In genomic region chr9:44287401-44288075, GRCm38 (mm10) we compare ENCODE assay signal across 7 mouse cellular contexts. TPM values are rescaled to one million over a fixed set of nuclear protein-coding genes. Genes with fewer than 3 reads are reported as not detected.
DNase-seq lines count a peak whose midpoint lies in the region; ATAC-seq and TF ChIP-seq lines count a peak whose summit lies in the region.

No protein-coding gene starts in this region.

- peak overlapping the region; percentile 97 for H3K4me2 ChIP-seq in lung, embryonic 15.5 days
- H3K4me2 ChIP-seq in limb, embryonic 11.5 days (ENCODE audit: low read depth, severe bottlenecking) = peak overlapping the region; percentile 99
- peak overlapping the region; percentile 96 for H3K4me2 ChIP-seq in midbrain, embryonic 15.5 days

- H3K4me3 ChIP-seq in lung, embryonic 15.5 days = peak overlapping the region; percentile 59
- peak overlapping the region; percentile 82 for H3K4me3 ChIP-seq in limb, embryonic 11.5 days (ENCODE audit: low read depth, low read length)
- peak overlapping the region; percentile 85 for H3K4me3 ChIP-seq in midbrain, embryonic 15.5 days
- peak overlapping the region; percentile 82 for H3K4me3 ChIP-seq in testis, adult 2 months (ENCODE audit: control insufficient read depth, low read depth, low read length)

- TF ChIP-seq CTCF in testis, adult 2 months (IDR thresholded peaks at IDR 0.05; ENCODE audit: control insufficient read depth, insufficient read depth, insufficient replicate concordance, low read depth, low read length) = no peak

- WGBS in lung, embryonic 15.5 days = under 1% methylated on average over 47 of the region's 47 CpGs
- under 1% methylated on average over 46 of the region's 47 CpGs for WGBS in limb, embryonic 11.5 days
- WGBS in midbrain, embryonic 15.5 days = under 1% methylated on average over 47 of the region's 47 CpGs

- H3K4me1 ChIP-seq in lung, embryonic 15.5 days = peaks cover 24% of the 10 kb centered on the region
- peaks cover 18% of the 10 kb centered on the region; the same call in 1 of the 2 replicates for H3K4me1 ChIP-seq in limb, embryonic 11.5 days (ENCODE audit: control insufficient read depth, insufficient read depth, low read length)
- peaks cover 29% of the 10 kb centered on the region for H3K4me1 ChIP-seq in midbrain, embryonic 15.5 days
- peaks cover 22% of the 10 kb centered on the region for H3K4me1 ChIP-seq in testis, adult 2 months (ENCODE audit: control insufficient read depth, insufficient read depth, low read length)

- peaks cover 21% of the 10 kb centered on the region for H3K36me3 ChIP-seq in lung, embryonic 15.5 days
- peaks cover 10% of the 10 kb centered on the region for H3K36me3 ChIP-seq in limb, embryonic 11.5 days (ENCODE audit: control insufficient read depth, insufficient read depth, low read length)
- peaks cover 14% of the 10 kb centered on the region for H3K36me3 ChIP-seq in midbrain, embryonic 15.5 days (replicated peaks)
- H3K36me3 ChIP-seq in testis, adult 2 months (ENCODE audit: control insufficient read depth, insufficient read depth, low read length) = no peaks in the 10 kb centered on the region

- no peak overlapping the region for H3K27ac ChIP-seq in lung, embryonic 15.5 days
- H3K27ac ChIP-seq in limb, embryonic 11.5 days (replicated peaks; ENCODE audit: low read depth, low read length) = no peak overlapping the region
- peak overlapping the region; percentile 79 for H3K27ac ChIP-seq in midbrain, embryonic 15.5 days
- H3K27ac ChIP-seq in testis, adult 2 months (ENCODE audit: control insufficient read depth, insufficient read depth, low read depth, low read length) = no peak overlapping the region

- H3K27me3 ChIP-seq in lung, embryonic 15.5 days = peaks cover 32% of the 10 kb centered on the region
- peaks cover 20% of the 10 kb centered on the region for H3K27me3 ChIP-seq in limb, embryonic 11.5 days (ENCODE audit: control insufficient read depth, insufficient read depth, low read length)
- H3K27me3 ChIP-seq in midbrain, embryonic 15.5 days (replicated peaks) = no peaks in the 10 kb centered on the region
- H3K27me3 ChIP-seq in testis, adult 2 months (ENCODE audit: control insufficient read depth, insufficient read depth, low read length) = peaks cover 12% of the 10 kb centered on the region

- no peaks in the 10 kb centered on the region for H3K9me3 ChIP-seq in lung, embryonic 15.5 days
- H3K9me3 ChIP-seq in limb, embryonic 11.5 days (ENCODE audit: control insufficient read depth, low read length) = no peaks in the 10 kb centered on the region
- no peaks in the 10 kb centered on the region for H3K9me3 ChIP-seq in midbrain, embryonic 15.5 days

- peak overlapping the region; percentile 47 for H3K9ac ChIP-seq in lung, embryonic 15.5 days
- H3K9ac ChIP-seq in limb, embryonic 11.5 days (ENCODE audit: low read length) = peak overlapping the region; percentile 73
- peak overlapping the region; percentile 86 for H3K9ac ChIP-seq in midbrain, embryonic 15.5 days

- ATAC-seq in lung, embryonic 15.5 days (ENCODE audit: borderline replicate concordance, extremely low read depth, low FRiP score, low TSS enrichment) = peak; percentile 55; the same call in 1 of the 2 replicates
- peak; percentile 56 for ATAC-seq in erythroid progenitor cell, adult 5-6 weeks (replicated peaks; ENCODE audit: low FRiP score, poor library complexity, severe bottlenecking)
- ATAC-seq in limb, embryonic 11.5 days (ENCODE audit: insufficient number of reproducible peaks, low FRiP score, low TSS enrichment, low read depth) = peak; percentile 60
- ATAC-seq in midbrain, embryonic 15.5 days (replicated peaks) = peak; percentile 70

- TF ChIP-seq POLR2A in testis, adult 2 months (IDR thresholded peaks at IDR 0.05; ENCODE audit: control insufficient read depth, low read depth, low read length) = no peak

- no peak for DNase-seq in lung, postnatal 36 days
- DNase-seq in cerebellum, adult 11-12 months = peak; percentile 61
- peak; percentile 69 for DNase-seq in limb, embryonic 11.5 days (ENCODE audit: low spot score)

RNA-seq across cellular contexts. Expression of gene Abcg4, which starts 0.9 kb away (rescaled TPM):
- 1.8 and 2.0 TPM in 2 replicates for polyA plus RNA-seq in lung, embryonic 15.5 days (2015; fragmentation: Nextera tagmentation; extraction: Ambion mirVana)
- 314 and 326 TPM in 2 replicates for total RNA-seq in erythroid progenitor cell, adult 5-6 weeks (2015; ENCODE audit: low replicate concordance)
- 111 and 113 TPM in 2 replicates for total RNA-seq in erythroid progenitor cell, adult 5-6 weeks (2017; ENCODE audit: low replicate concordance)
- polyA plus RNA-seq in limb, embryonic 11.5 days (2014; fragmentation: Nextera tagmentation; extraction: Ambion mirVana) = 3.4 and 3.7 TPM in 2 replicates
- polyA plus RNA-seq in midbrain, embryonic 15.5 days (2015; fragmentation: Nextera tagmentation; extraction: Ambion mirVana) = 30.4 and 31.1 TPM in 2 replicates
- polyA plus RNA-seq in testis, adult 2 months (2012; rRNA removed) = 0.58 and 0.89 TPM in 2 replicates

RNA-seq across cellular contexts. Expression of gene Hinfp, which starts 17.9 kb away (rescaled TPM):
- polyA plus RNA-seq in lung, embryonic 15.5 days (2015; fragmentation: Nextera tagmentation; extraction: Ambion mirVana) = 21.4 and 21.7 TPM in 2 replicates
- 37.5 and 59.1 TPM in 2 replicates for total RNA-seq in erythroid progenitor cell, adult 5-6 weeks (2015; ENCODE audit: low replicate concordance)
- total RNA-seq in erythroid progenitor cell, adult 5-6 weeks (2017; ENCODE audit: low replicate concordance) = 35.2 and 65.6 TPM in 2 replicates
- 19.5 and 28.4 TPM in 2 replicates for polyA plus RNA-seq in limb, embryonic 11.5 days (2014; fragmentation: Nextera tagmentation; extraction: Ambion mirVana)
- polyA plus RNA-seq in midbrain, embryonic 15.5 days (2015; fragmentation: Nextera tagmentation; extraction: Ambion mirVana) = 28.4 and 30.5 TPM in 2 replicates
- 13.1 and 16.0 TPM in 2 replicates for polyA plus RNA-seq in testis, adult 2 months (2012; rRNA removed)

RNA-seq across cellular contexts. Expression of gene Nlrx1, which starts 19.1 kb away (rescaled TPM):
- 9.9 and 11.0 TPM in 2 replicates for polyA plus RNA-seq in lung, embryonic 15.5 days (2015; fragmentation: Nextera tagmentation; extraction: Ambion mirVana)
- total RNA-seq in erythroid progenitor cell, adult 5-6 weeks (2015; ENCODE audit: low replicate concordance) = 0.84 and 2.5 TPM in 2 replicates
- total RNA-seq in erythroid progenitor cell, adult 5-6 weeks (2017; ENCODE audit: low replicate concordance) = 1.2 and 2.6 TPM in 2 replicates
- 2.7 and 3.0 TPM in 2 replicates for polyA plus RNA-seq in limb, embryonic 11.5 days (2014; fragmentation: Nextera tagmentation; extraction: Ambion mirVana)
- polyA plus RNA-seq in midbrain, embryonic 15.5 days (2015; fragmentation: Nextera tagmentation; extraction: Ambion mirVana) = 4.8 and 5.1 TPM in 2 replicates
- 1.3 and 1.6 TPM in 2 replicates for polyA plus RNA-seq in testis, adult 2 months (2012; rRNA removed)

RNA-seq across cellular contexts. Expression of gene C2cd2l, which starts 32.5 kb away (rescaled TPM):
- polyA plus RNA-seq in lung, embryonic 15.5 days (2015; fragmentation: Nextera tagmentation; extraction: Ambion mirVana) = 6.8 and 8.5 TPM in 2 replicates
- total RNA-seq in erythroid progenitor cell, adult 5-6 weeks (2015; ENCODE audit: low replicate concordance) = 46.1 and 54.8 TPM in 2 replicates
- total RNA-seq in erythroid progenitor cell, adult 5-6 weeks (2017; ENCODE audit: low replicate concordance) = 70.0 and 83.0 TPM in 2 replicates
- polyA plus RNA-seq in limb, embryonic 11.5 days (2014; fragmentation: Nextera tagmentation; extraction: Ambion mirVana) = 6.5 and 7.6 TPM in 2 replicates
- 27.3 and 30.6 TPM in 2 replicates for polyA plus RNA-seq in midbrain, embryonic 15.5 days (2015; fragmentation: Nextera tagmentation; extraction: Ambion mirVana)
- 16.4 and 20.7 TPM in 2 replicates for polyA plus RNA-seq in testis, adult 2 months (2012; rRNA removed)

RNA-seq across cellular contexts. Expression of gene Pdzd3, which starts 36.3 kb away (rescaled TPM):
- 0.09 TPM in 1 of 2 replicates, not detected in the other for polyA plus RNA-seq in lung, embryonic 15.5 days (2015; fragmentation: Nextera tagmentation; extraction: Ambion mirVana)
- total RNA-seq in erythroid progenitor cell, adult 5-6 weeks (2015; ENCODE audit: low replicate concordance) = not detected in 2 replicates
- total RNA-seq in erythroid progenitor cell, adult 5-6 weeks (2017; ENCODE audit: low replicate concordance) = not detected in 2 replicates
- 0.08 TPM in 1 of 2 replicates, not detected in the other for polyA plus RNA-seq in limb, embryonic 11.5 days (2014; fragmentation: Nextera tagmentation; extraction: Ambion mirVana)
- polyA plus RNA-seq in midbrain, embryonic 15.5 days (2015; fragmentation: Nextera tagmentation; extraction: Ambion mirVana) = 0.44 and 0.96 TPM in 2 replicates
- 0.11 TPM in 1 of 2 replicates, not detected in the other for polyA plus RNA-seq in testis, adult 2 months (2012; rRNA removed)
